Mouse (Mus musculus) thymus, adult 2 months (tissue): ENCODE data around the gene Gtdc1.

Experiments
- CTCF ChIP-seq: fragments of 200-500 bp; IDR thresholded peaks from 2 replicates; pipeline ENCODE4 v1.5.1; 2012; ENCODE audit warnings: mild to moderate bottlenecking, control low read depth, low read length, moderate library complexity, borderline replicate concordance; ENCODE audit not compliant: control insufficient read depth, poor library complexity, insufficient read depth; ENCODE audit errors: extremely low read depth
- POLR2A ChIP-seq: fragments of 200-500 bp; IDR thresholded peaks from 2 replicates; pipeline ENCODE4 v1.6.1; 2012; ENCODE audit warnings: mild to moderate bottlenecking, low read length, control low read depth, moderate library complexity; ENCODE audit not compliant: control insufficient read depth, poor library complexity, insufficient read depth; ENCODE audit errors: extremely low read depth

DNA sequence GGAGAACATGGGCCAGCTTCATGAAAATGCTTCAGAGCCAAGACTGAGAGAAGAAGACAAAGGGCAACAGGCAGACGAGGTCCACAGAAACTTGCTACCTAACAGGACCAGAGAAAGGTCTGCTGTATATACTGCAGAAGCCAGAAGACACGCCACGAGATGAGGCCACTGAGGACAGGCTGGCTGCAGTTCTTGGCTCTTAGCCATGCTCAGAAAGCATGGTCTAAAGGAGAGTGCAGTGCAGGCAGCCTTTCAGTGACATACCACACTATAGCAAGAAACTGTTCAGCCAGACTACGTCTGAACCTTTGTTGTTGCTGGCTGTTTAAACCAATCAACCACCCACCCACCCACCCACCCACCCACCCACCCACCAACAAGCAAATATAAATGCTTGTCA, 336.6 kb downstream of the Gtdc1 start:
- TF ChIP-seq POLR2A (no peak), CTCF (no peak)
